Mouse (Mus musculus): ENCODE measurements around the gene Dhfr.

DNA sequence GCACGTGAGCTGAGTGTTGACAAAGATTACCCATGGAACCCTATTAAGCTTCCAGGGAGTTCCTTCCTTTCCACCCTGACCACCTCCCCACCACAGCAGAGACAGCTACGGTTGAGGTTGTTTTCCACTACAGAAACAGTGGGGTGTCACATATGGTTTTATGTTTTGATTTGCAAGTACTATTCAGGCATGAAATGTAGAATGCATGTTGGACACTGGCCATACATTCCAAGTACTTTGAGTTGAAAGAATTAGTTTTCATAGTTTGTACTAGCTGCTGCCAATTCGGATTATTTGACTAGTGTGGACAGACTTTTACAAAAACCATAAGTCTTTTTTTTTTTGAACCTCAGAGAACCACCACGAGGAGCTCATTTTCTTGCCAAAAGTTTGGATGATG lies 10.8 kb downstream of the Dhfr start:
- TF ChIP-seq MYB (IDR thresholded peaks at IDR 0.05; ENCODE audit: low read depth, low read length): no peak
- no peak for TF ChIP-seq POLR2A (IDR thresholded peaks at IDR 0.05; ENCODE audit: control insufficient read depth in 1 of 2, insufficient read depth in 1 of 2, low read depth in 1 of 2, low read length in 2 of 2, poor library complexity in 1 of 2)
- no peak for TF ChIP-seq ZMIZ1 (IDR thresholded peaks at IDR 0.05; ENCODE audit: low read depth, low read length)
- no peak for TF ChIP-seq TCF12 (IDR thresholded peaks at IDR 0.05; ENCODE audit: low read depth, low read length)
- no peak for TF ChIP-seq CTCF (IDR thresholded peaks at IDR 0.05 in 2 of 3, conservative IDR thresholded peaks at IDR 0.05 in 1 of 3; ENCODE audit: control insufficient read depth in 1 of 3, insufficient read depth in 1 of 3, low read depth in 2 of 3, low read length in 3 of 3, poor library complexity in 1 of 3, severe bottlenecking in 1 of 3)
- no peak for TF ChIP-seq ZC3H11A (IDR thresholded peaks at IDR 0.05; ENCODE audit: low read depth, low read length)
- TF ChIP-seq JUND (IDR thresholded peaks at IDR 0.05; ENCODE audit: low read depth, low read length): no peak
- TF ChIP-seq RAD21 (IDR thresholded peaks at IDR 0.05; ENCODE audit: low read depth, low read length): no peak
- no peak for TF ChIP-seq MEF2A (IDR thresholded peaks at IDR 0.05; ENCODE audit: extremely low read depth, insufficient replicate concordance, low read depth, low read length, poor library complexity, severe bottlenecking)
- no peak for TF ChIP-seq MYC (IDR thresholded peaks at IDR 0.05; ENCODE audit: low read depth, low read length)
- no peak for TF ChIP-seq MAFK (IDR thresholded peaks at IDR 0.05; ENCODE audit: borderline replicate concordance, low read depth, low read length)
- TF ChIP-seq UBTF (IDR thresholded peaks at IDR 0.05; ENCODE audit: borderline replicate concordance, insufficient read depth, low read depth, low read length): no peak
- TF ChIP-seq CHD2 (IDR thresholded peaks at IDR 0.05; ENCODE audit: low read length): no peak

Data from MEL (cell line).